Mouse (Mus musculus) heart, embryonic 11.5 days (tissue): ENCODE results near the gene Pja2. TPM values are rescaled to one million over a fixed set of nuclear protein-coding genes. Genes with fewer than 3 reads are reported as not detected.

Experiments used
- ATAC-seq: fragments of 200-750 bp; cut with Nextera tagmentation; replicated peaks from 2 replicates; pipeline ENCODE4 v1.8.0; 2017; ENCODE audit warnings: moderate library complexity; ENCODE audit not compliant: insufficient number of reproducible peaks, low FRiP score, low TSS enrichment
- H3K27ac ChIP-seq: fragments of 300-500 bp; sonication (generic); 2 replicates; pipeline ENCODE4 v1.5.1; 2014; ENCODE audit warnings: mild to moderate bottlenecking, low read depth, low read length
- H3K27me3 ChIP-seq: fragments of 300-500 bp; sonication (generic); 2 replicates; pipeline ENCODE4 v1.6.1; 2014; ENCODE audit warnings: mild to moderate bottlenecking, low read length, mixed read lengths; ENCODE audit not compliant: control insufficient read depth, insufficient read depth
- H3K36me3 ChIP-seq: fragments of 300-500 bp; sonication (generic); 2 replicates; pipeline ENCODE4 v1.6.1; 2014; ENCODE audit warnings: mild to moderate bottlenecking, low read length, moderate library complexity, mixed read lengths; ENCODE audit not compliant: control insufficient read depth, insufficient read depth
- H3K4me1 ChIP-seq: fragments of 300-500 bp; sonication (generic); 2 replicates; pipeline ENCODE4 v1.6.1; 2014; ENCODE audit warnings: low read length; ENCODE audit not compliant: control insufficient read depth, insufficient read depth
- H3K4me2 ChIP-seq: fragments of 300-500 bp; sonication (generic); 2 replicates; pipeline ENCODE4 v1.6.1; 2014; ENCODE audit warnings: mild to moderate bottlenecking, moderate library complexity
- H3K4me3 ChIP-seq: fragments of 300-500 bp; sonication (generic); 2 replicates; pipeline ENCODE4 v1.5.1; 2014; ENCODE audit warnings: low read depth, low read length
- H3K9ac ChIP-seq: fragments of 300-500 bp; sonication (generic); 2 replicates; pipeline ENCODE4 v1.6.1; 2014; ENCODE audit warnings: mild to moderate bottlenecking, low read depth, low read length, moderate library complexity
- H3K9me3 ChIP-seq: fragments of 300-500 bp; sonication (generic); replicated peaks from 2 replicates; pipeline ENCODE4 v1.6.1; 2016; ENCODE audit warnings: low read length; ENCODE audit not compliant: control insufficient read depth
- WGBS: fragments of 180-500 bp; shearing (Covaris S2); extraction: QIAGEN DNeasy Blood & Tissue Kit; methylation state at CpG from one replicate; pipeline ENCODE4 v1.1.7; 2014; ENCODE audit not compliant: insufficient replicate concordance; 5-methylcytosine and 5-hydroxymethylcytosine counted together
- polyA plus RNA-seq: library from polyadenylated mRNA; unstranded; fragments of >200 nt; fragmentation: Nextera tagmentation; extraction: Ambion mirVana; gene quantifications from 2 replicates; pipeline ENCODE4 v1.2.1, GENCODE M21; 2014

The Pja2 gene
- polyA plus RNA-seq, 1 experiment from 2014 or later, result 69.2 TPM

DNA sequence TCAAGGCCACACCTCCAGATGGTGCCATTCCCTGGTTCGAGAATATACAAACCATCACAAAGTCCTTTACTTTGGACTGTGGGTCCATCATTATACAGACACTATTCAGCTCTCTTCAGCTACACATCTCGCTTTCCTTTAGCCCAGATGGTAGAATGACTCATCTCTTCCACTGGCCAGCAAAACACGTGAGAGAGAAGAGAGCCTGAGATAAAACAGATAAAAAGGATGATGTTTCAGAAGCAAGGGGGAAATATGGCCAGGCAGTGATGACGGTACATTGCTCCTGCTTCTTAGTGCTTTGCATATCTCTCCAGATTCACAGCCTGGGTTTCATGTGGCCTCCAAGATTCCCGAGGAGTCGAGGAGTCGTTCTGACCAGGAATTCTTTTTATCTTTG is 10.0 kb upstream of the Pja2 start:
- H3K27ac ChIP-seq, result no peak overlapping the region
- H3K9me3 ChIP-seq, result no peaks in the 10 kb centered on the region
- ATAC-seq, result 0 out of 2 replicates have a peak, but pooled peaks have one; percentile 39
- no peak overlapping the region for H3K4me3 ChIP-seq
- no peaks in the 10 kb centered on the region for H3K36me3 ChIP-seq
- 35% methylated on average over 7 of the region's 7 CpGs for WGBS
- no peaks in the 10 kb centered on the region for H3K4me1 ChIP-seq
- H3K9ac ChIP-seq, result no peak overlapping the region
- H3K4me2 ChIP-seq, result no peak overlapping the region
- no peaks in the 10 kb centered on the region for H3K27me3 ChIP-seq

DNA sequence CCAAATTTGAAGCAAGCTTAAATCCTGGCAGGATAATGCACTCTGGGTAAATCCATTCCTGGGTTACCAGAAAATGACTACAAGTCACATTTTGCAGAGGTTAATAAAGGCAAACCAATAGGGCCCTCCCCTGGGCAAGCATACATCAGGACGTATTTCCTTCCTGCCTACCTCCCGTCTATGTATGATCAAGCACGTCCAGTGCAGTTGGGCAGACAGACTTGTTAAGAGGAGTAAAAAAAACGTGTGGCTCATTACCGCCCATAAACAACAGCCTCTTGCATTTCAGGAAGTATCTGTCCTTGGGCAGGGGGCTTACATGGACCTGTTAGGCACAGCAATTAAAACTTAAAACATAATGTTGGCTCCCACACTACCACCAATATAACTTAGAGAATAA is 8.0 kb upstream of the Pja2 start:
- Histone ChIP-seq H3K9ac (no peak overlapping the region), H3K27ac (no peak overlapping the region), H3K4me2 (no peak overlapping the region), H3K4me3 (no peak overlapping the region), H3K27me3 (no peaks in the 10 kb centered on the region), H3K9me3 (no peaks in the 10 kb centered on the region), H3K4me1 (no peaks in the 10 kb centered on the region), H3K36me3 (no peaks in the 10 kb centered on the region)
- no peak for ATAC-seq
- 50% methylated on average over 5 of the region's 5 CpGs for WGBS

DNA sequence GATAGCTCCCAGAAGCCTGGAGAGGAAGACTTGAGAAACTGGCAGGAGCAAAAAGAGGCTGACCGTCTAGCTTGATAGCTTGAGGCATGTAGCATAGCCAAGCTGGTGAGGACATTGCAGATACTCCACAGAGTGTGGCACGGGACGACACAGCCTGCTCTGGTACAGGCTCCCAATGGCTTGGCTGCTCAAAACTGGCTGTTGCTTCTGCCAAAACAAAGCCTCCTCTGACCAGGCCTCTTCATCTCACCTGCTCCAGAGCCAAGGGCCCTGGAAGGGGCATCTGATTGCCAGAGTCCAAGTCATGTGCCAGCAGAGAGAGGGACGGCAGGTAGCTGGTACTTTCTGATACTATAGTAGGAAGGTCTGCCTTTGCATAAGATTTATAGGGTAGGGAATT is 5.5 kb upstream of the Pja2 start:
- H3K4me1 ChIP-seq, result no peaks in the 10 kb centered on the region
- H3K27ac ChIP-seq, result no peak overlapping the region
- H3K4me2 ChIP-seq, result no peak overlapping the region
- no peak overlapping the region for H3K4me3 ChIP-seq
- H3K27me3 ChIP-seq, result no peaks in the 10 kb centered on the region
- no peaks in the 10 kb centered on the region for H3K9me3 ChIP-seq
- ATAC-seq, result no peak
- H3K36me3 ChIP-seq, result no peaks in the 10 kb centered on the region
- no peak overlapping the region for H3K9ac ChIP-seq
- WGBS, result 69% methylated on average over 4 of the region's 4 CpGs

GRCm38 (mm10) chr17:64333956-64334355 is 2.2 kb upstream of the Pja2 start:
- Histone ChIP-seq H3K4me3 (no peak overlapping the region), H3K36me3 (no peaks in the 10 kb centered on the region), H3K4me1 (no peaks in the 10 kb centered on the region), H3K9ac (no peak overlapping the region), H3K27me3 (no peaks in the 10 kb centered on the region), H3K9me3 (no peaks in the 10 kb centered on the region), H3K27ac (no peak overlapping the region), H3K4me2 (no peak overlapping the region)
- ATAC-seq, result no peak
- WGBS, result 85% methylated on average over 4 of the region's 4 CpGs

- Histone ChIP-seq H3K27ac (peak overlapping the region; percentile 92), H3K27me3 (no peaks in the 10 kb centered on the region), H3K9ac (peak overlapping the region; percentile 77), H3K36me3 (no peaks in the 10 kb centered on the region), H3K4me1 (no peaks in the 10 kb centered on the region), H3K9me3 (no peaks in the 10 kb centered on the region), H3K4me2 (peak overlapping the region; percentile 94), H3K4me3 (peak overlapping the region; percentile 55)
- WGBS, result 21% methylated on average over 5 of the region's 5 CpGs
- ATAC-seq, result no peak
Observed at GRCm38 (mm10) chr17:64332770-64333096, 1.0 kb upstream of the Pja2 start.

GRCm38 (mm10) chr17:64331291-64331897 is 322 bp downstream of the Pja2 start:
- H3K27ac ChIP-seq, result peak overlapping the region; percentile 98
- H3K9me3 ChIP-seq, result no peaks in the 10 kb centered on the region
- no peaks in the 10 kb centered on the region for H3K4me1 ChIP-seq
- peak; percentile 43 for ATAC-seq
- no peaks in the 10 kb centered on the region for H3K36me3 ChIP-seq
- peak overlapping the region; percentile 88 for H3K4me3 ChIP-seq
- peak overlapping the region; percentile 40 for H3K4me2 ChIP-seq
- peak overlapping the region; percentile 95 for H3K9ac ChIP-seq
- WGBS, result 1% methylated on average over 54 of the region's 62 CpGs
- no peaks in the 10 kb centered on the region for H3K27me3 ChIP-seq

GRCm38 (mm10) chr17:64330885-64331284 is 831 bp downstream of the Pja2 start:
- ATAC-seq, result no peak
- no peaks in the 10 kb centered on the region for H3K4me1 ChIP-seq
- H3K9ac ChIP-seq, result peak overlapping the region; percentile 95
- H3K4me3 ChIP-seq, result peak overlapping the region; percentile 88
- 22% methylated on average over 8 of the region's 8 CpGs for WGBS
- H3K27ac ChIP-seq, result peak overlapping the region; percentile 98
- H3K36me3 ChIP-seq, result no peaks in the 10 kb centered on the region
- H3K4me2 ChIP-seq, result peak overlapping the region; percentile 59
- H3K27me3 ChIP-seq, result no peaks in the 10 kb centered on the region
- H3K9me3 ChIP-seq, result no peaks in the 10 kb centered on the region

- Histone ChIP-seq H3K4me1 (no peaks in the 10 kb centered on the region), H3K27me3 (no peaks in the 10 kb centered on the region), H3K27ac (no peak overlapping the region), H3K9me3 (no peaks in the 10 kb centered on the region), H3K36me3 (no peaks in the 10 kb centered on the region), H3K9ac (no peak overlapping the region), H3K4me3 (no peak overlapping the region), H3K4me2 (no peak overlapping the region)
- 77% methylated on average over 2 of the region's 2 CpGs for WGBS
- ATAC-seq, result no peak
Observed at GRCm38 (mm10) chr17:64324556-64324955, 7.2 kb downstream of the Pja2 start.

- no peaks in the 10 kb centered on the region for H3K27me3 ChIP-seq
- no peak for ATAC-seq
- no peak overlapping the region for H3K9ac ChIP-seq
- no peaks in the 10 kb centered on the region for H3K4me1 ChIP-seq
- H3K36me3 ChIP-seq, result no peaks in the 10 kb centered on the region
- H3K4me2 ChIP-seq, result no peak overlapping the region
- H3K9me3 ChIP-seq, result no peaks in the 10 kb centered on the region
- H3K27ac ChIP-seq, result no peak overlapping the region
- no peak overlapping the region for H3K4me3 ChIP-seq
Observed at GRCm38 (mm10) chr17:64315428-64315827, 16.3 kb downstream of the Pja2 start.
